Mouse (Mus musculus) frontal cortex, postnatal 25 days (tissue): ENCODE measurements around the gene Itgb7.
"Not testable (repeated sequence)": the region's sequence is repeated elsewhere in the genome, so short reads cannot be mapped to it uniquely, and the experiment has no call there.

ENCODE experiments used
- DNase-seq, 2 experiments: peaks; one replicate each; pipeline ENCODE4 v3.0.0; 2022; ENCODE audit warnings: low spot score in 2 of 2

Itgb7 gene

DNA sequence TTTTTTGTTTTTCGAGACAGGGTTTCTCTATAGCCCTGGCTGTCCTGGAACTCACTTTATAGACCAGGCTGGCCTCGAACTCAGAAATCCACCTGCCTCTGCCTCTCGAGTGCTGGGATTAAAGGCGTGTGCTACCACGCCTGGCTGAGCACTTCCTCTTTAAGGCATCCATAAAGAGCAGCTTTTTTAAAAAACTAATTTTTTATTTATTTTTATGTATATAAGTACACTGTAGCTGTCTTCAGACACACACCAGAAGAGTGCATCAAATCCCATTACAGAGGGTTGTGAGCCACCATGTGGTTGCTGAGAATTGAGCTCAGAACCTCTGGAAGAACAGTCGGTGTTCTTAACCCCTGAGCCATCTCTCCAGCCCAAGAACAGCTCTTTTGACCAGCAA, 6.1 kb downstream of the Itgb7 start:
- not testable (repeated sequence) for DNase-seq

DNA sequence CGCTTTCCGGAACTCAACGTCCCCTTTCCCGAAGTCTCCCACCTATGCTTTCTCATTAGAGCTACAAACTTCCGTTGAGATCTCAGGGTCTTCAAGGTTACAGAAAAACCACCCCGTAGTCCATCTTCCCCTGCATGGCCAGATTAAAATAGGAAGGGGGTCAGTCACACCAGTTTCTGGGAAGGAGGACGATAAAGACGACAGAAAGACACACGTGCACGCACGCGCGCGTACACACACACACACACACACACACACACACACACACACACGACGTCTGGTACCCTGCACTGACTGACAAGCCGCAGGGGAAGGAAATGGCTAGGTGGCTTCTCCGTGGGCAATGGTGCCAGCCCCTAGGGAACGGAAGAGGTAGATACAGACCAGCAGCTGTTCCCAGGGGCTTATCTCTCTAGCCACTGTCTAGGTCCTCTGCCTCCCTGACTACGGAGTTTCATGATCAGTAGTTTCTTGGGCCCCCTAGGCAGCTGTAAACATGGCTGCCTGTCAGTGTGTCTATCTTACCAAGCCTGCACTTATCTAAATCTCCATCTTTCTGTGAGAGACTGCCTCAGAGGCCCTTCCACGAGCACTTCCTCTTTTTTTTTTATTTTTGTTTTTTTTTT, 6.6 kb downstream of the Itgb7 start:
- DNase-seq, result no peak

DNA sequence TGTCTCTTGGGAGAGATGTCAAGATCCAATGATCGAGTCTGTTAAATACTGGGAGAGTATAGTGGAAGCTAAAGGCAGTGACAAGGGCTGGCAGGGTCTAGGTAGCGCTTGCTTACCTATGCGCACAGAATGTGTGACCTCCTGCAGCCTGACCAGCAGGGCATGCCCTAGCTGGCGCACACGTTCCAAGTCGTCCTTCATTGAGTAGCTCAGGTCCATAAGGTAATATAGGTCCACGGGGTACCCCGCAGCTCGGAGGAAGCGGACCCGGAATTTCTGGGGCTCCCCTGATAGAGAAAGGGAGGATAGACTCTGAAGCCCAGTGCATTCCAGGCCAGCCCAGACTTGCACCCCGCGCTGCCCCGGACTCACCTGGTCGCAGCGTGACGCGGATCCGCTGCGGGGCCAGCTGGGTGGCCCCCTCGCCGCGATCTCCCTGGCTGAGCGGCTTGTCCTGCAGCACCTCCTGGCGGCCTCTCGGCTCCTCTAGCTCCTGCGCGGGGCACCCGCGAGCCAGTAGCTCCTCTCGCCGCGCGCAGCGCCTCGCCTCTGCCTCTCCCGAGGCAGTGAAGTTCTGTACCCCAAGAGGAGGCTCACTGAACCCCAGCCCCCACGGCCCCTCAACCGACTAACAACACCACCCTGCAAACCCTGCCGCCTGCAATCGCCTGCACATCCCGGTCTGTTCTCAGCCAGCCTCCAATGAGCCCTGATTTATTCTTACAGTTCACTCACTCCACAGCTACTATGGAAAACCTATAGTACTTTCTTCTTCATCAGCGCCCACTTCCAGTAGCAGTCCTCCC, 7.4 kb downstream of the Itgb7 start:
- DNase-seq, result peak; percentile 59 to 65

DNA sequence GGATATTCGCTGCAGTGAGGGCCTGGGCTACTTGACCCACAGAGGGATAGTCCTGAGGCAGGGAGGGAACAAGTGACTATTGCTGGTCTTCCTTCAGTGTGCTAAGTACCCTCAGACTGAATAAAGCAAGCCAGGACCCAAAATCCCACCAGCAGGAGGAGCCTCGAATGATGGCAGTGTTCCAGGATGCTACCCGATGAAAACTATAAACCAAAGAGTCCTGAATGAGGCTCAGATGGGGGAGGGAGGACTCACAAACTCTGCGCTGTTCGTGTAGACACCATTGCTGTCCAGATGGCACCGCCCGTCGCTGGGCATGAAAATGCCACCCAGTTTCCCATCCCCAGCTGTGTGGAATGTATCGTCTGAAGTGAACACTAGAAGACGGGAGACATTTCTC, 9.4 kb downstream of the Itgb7 start:
- no peak for DNase-seq

DNA sequence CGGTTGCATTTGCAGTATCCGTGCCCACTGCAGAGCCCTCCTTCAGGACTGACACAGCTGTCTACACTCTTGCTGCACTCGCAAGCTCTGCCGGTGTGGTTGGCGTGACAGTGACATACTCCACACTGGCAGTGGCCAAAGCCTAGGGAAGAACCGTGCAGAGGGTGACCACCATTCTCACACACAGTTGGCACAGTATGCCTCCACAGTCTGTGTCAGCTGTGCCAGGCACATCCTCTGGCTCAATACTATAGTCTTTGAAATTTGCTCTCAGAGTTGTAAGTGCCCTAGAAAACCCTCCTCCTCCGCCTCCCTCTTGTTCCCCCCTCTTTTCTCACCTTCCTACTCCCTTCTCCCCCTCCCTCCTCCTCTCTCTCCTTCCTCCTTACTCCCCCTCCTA, 14.4 kb downstream of the Itgb7 start:
- no peak for DNase-seq

DNA sequence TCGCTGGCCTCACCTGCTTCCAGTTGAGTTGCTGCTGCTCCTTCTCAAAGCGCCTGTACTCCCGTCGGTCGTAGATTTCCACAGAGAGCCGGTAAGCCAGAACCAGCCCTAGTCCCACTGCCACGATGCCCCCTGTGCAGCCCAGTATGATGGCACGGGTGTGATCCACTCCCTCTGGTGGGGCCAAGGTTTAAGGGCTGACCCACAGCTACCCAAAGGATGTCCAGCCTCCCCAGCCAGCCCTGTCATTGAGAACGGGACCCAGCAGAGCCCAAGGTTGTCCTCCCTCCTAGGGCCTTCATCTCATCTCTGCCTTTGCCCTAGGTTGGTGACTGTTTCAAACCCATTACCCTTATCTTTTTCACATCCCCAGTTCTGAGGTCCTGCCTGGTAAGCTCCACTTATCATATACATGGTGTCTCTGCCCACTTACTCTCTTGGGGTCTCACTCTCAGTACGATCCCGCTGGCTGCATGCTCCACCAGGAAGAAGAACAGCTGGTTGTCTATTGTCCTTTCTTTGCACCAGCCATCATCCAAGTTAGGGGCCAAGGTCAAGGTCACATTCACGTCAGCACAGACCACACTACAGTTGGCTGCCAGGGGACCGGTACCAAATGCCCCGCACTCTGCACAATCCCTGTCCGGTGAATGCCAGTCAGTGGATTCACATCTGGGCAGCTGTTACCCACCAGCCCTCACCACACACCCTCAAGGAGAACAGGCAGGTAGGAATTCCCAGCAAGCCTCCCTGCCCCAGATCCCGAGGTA, 15.1 kb downstream of the Itgb7 start:
- DNase-seq, result no peak

DNA sequence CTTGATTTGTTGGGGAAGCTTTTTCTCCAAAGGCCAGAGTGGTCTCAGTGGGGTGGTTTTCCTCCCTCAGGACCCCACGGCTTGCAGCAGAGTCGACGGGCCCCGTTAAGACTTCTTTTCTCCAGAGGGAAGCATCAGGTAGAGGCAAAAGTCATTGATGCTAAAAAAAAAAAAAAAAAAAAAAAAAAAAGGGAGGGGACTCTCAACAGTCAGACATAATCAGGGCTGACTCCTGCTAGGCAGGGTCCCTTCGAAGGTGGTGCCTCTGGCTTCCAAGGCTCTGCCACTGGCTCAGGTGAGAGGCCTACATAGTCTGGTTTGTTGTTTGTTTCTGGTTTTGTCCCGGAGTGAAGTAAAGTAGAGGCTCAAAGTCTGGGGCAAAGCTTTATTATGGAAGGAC, 16.1 kb downstream of the Itgb7 start:
- no peak for DNase-seq

DNA sequence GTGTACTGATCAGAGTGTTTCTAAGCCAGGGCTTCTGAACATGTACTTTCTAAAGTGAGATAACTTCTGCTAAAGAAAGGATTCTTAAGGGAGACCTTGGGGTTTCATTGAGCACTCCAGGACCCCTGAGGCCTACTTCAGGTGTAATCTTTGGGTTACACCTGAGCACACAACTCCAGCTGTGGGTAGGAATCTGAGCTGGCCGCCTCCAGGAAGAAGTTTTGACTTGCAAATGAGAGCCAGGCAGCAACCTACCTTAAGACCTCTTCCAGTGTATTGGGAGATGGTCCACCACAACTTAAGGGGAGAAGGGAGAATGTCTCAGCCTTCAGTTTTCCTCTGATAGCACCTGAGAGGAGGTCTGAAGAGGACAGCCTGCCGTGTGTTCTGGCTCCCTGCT, 17.6 kb downstream of the Itgb7 start:
- no peak for DNase-seq

DNA sequence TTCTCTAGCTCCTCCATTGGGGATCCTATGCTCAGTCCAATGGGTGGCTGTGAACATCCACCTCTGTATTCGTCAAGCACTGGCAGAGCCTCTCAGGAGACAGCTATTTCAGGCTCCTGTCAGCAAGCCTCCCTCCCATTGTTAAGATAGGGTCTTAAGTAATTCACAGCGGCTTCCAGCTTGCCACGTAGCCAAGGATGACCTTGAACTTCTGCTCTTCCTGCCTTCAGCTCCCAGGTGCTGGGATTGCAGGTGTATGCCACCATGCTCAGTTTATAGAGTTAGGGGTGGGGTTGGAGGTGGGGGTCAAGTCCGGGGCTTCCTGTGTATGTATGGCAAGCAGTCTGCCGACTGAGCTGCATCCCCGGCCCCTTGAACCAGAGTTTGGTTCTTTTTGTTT, 19.8 kb downstream of the Itgb7 start:
- no peak for DNase-seq

DNA sequence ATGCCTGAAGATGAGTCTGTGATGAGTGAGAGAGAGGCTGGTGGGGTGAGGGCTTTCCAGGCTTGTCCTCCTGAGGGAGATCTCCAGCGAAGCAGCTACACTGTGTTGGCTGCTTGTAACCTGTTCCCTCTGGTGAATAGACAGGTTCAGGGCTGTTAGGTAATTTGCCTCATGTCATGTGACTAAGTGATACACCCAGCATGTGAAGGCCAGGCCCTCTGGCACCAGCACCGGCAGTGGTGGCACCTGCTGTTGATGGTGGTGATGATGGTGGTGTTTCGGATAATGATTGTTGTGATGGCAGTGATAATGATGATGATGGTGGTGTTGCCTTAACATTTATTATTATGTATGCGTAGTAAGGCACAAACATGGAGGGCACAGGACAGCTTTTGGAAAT, 20.9 kb downstream of the Itgb7 start:
- no peak for DNase-seq

DNA sequence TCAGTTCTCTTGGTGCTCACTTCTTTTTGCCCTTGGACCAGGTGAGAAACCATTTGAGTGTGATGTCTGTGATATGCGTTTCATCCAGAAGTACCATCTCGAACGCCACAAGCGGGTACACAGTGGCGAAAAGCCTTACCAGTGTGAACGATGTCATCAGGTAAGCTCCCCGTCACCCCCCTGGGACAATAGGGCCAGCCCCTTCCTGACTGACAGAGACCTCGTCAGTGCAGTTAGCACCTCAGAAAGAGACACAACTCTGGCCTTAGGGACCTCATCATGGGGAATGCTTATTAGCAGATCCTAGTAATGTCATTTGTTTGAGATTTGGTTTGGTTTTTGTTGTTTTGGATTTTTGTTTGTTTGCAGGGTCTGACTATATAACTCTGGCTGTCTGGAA, 22.6 kb downstream of the Itgb7 start:
- DNase-seq, result no peak

DNA sequence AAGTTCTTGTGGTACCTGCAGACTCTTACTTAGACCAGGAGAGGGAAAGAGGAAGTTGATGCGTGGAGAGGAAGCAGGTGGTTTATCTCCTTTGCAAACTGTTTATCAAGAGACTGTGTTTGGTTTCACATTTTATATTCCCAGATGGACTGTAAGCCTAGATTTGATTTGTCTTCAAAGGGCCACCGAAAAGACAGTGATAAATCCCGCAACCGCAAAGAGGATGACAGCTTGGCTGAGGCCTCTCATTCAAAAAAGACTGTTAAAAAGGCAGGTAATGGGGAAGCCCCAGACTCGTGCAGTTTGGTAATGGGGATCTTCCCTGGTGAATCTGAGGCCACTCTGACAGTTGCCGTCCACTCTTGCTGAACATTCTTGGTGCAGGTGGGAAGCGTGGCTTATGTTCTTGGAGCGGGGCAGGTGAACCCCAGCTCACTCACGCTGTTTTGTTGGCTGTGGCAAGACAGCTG, 23.6 kb downstream of the Itgb7 start:
- DNase-seq, result no peak

DNA sequence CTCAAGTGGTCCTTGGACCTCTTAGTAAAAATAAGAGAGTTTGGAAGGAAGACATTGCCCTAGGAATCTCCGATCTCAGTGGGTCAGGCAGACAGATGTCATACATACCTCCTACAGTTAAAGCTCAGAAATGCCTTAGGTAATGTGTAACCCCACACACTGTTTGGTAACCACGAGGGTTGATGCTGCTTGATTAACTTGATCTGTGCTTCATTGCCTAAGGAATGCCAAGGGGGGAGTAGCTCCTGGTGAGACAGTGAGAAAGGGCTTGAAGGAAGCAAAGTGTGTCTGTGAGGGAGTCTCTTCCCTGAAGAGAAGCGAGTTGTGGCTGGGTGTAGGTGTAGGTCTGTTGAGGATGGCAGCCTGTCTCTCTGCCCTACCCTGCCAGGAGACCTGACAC, 24.4 kb downstream of the Itgb7 start:
- no peak for DNase-seq

DNA sequence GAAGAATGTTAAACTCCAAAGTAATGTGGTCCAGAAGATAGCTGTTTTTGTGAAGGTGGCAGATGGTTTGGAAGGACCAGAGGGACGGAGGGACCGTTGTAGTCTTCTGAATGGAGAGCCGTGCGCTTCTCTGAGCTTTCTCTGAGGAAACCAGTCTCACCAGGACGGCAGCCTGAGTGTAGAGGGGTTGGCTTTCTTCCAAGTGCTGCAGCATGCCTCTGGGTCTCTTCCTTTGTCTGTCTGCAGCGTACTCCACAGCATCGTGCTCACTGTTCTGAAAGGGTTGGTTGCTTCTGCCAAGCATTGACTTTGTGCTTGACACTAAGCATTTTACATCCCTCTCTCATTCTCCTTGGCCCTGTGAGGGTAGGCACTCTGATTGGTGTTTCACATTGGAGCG, 26.0 kb downstream of the Itgb7 start:
- DNase-seq, result no peak

DNA sequence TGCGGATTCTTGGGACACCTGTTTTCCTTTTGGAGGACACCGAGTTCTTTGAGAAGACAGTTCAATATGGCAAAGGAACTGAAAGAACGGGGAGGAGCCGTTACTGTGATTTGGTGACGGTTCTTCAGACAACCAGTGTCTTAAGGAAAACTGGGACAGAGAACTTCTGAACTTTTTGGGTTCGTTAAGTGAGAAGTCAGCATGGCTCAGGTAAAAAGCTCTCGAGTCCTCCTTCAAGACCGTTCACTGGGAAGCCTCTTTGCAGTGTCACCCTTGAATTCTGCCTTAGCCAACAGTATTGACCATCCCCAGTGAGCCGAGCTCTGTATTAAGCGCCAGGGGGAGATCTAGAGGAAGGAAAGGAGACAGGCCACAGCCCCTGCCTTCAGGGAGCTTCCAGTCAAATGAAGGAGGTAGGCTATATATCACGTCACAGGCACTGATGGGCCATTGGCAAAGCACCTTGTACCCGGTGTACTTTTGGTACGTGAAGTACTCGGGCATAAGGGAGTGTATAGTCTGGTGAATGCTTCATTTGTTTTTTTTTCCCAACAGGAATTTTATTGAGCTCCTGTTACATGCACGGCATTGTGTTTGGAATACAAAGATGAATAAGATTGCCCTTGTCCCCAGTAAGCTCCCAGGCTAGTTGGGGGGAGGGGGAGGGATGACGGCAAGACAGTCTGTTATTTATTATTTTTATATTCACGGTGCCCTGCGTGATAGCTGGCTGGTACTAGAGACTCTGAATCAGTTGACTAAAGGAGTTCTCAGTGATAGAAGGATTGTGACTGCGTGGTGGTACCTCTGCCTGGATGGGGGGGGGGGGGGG, 26.9 kb downstream of the Itgb7 start, which contains the start of gene Csad:
Gene Csad, minus strand, starts transcription at position 51 of the 832 bp plus-strand sequence.
- DNase-seq, result no peak

DNA sequence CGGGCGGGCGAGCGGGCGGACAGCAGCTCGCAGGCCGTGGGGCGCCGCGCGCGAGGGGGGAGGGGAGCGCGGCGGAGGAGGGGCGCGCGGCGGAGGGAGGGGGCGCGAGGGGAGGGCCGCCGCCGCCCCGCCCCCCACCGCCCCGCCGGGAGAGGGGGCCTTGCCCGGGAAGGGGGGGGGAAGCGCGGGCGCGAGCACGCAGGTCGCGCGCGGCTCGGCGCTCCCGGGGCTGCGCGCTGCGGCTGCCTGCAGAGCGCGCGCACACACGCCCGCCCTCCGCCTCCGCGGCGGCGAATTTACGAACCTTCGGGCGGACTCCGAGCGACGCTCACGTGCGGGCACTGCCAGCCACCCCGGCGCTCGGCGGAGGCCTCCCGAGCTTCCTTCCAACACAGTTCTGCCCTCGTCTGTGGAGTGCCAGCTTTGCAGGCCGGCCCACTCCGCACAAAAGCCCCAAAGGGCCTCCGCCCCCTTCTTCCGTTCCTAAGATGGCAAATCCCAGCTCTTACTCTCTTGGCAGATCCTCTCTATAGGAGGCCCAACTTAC, 27.8 kb downstream of the Itgb7 start:
- DNase-seq, result peak; percentile 29 to 63

DNA sequence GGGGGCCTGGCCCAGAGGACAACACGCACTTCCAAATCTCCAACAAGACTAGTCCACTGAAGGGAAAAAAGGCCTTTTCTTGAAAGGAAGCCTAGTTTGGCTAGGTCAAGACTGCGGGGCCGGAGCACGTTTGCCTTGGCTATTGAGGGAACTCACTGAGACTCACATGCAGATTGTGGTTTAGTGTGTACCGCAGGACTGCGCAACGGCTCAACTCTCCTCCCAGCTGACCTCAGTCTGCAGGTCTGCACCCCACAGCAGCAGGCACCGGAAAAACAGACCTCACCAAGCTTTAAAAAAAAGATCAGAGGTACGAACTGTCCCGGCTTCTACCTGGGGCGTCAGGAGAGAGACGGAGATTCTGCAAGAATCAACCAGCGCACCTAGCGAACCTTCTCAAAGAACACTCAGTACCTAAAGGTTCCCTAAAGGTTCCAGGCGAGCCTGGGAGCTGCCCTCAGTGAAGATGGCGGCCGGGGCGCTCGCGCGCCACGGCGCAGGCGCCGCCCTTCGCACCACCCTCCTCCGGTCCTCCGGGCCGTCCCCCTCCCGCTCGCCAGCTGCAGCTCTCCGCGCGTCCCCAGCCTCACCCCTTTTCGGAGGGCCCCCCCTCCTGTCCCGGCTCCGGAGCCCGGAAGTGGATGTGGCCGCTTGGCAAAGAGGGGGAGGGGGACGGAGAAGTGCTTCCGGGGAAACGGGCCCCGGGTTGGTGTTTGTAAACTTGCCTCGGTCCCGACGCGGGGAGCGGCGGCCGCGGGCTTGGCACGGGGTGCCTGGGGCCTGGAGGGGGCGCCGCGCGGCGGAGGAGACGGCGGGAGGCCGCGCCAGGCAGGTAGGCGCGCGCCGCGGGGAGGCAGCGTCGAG, 28.5 kb downstream of the Itgb7 start, which contains the start of gene Zfp740:
Gene Zfp740, plus strand, starts transcription at position 279 of the 864 bp plus-strand sequence.
- peak; percentile 70 to 89 for DNase-seq

DNA sequence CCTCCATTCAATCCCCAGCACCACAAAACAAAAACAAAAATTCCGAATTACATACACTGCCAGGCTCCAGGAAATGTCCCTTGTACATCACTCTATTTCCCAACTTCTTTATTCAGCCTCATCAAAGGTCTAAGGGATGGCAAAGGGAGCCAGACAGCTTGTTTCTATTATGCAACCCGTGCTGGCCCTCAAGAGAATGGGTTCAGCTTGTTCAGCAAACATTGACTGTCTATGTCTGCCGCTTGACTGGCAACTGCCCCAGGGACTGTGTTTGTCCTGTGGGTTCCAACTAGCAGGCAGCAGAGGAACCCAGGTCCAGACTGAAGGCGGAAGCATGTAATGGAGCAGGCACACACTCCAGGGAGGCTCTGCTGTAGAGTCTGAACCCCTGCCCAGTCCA, 32.9 kb downstream of the Itgb7 start:
- DNase-seq, result no peak

DNA sequence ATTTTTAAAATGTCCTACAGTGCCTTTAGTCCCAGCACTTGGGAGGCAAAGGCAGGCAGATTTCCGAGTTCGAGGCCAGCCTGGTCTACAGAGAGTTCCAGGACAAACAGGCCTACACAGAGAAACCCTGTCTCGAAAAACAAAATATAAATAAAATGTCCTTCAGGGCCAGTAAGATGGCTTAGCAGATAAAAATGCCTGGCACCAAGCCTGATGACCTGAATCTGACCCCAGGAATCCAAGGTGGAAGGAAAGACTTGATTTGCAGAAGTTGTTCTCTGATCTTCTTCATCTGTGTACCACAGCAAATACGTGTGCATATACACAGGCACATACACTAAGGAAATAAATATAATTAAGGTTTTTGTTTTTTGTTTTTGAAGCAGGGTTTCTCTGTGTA, 36.4 kb downstream of the Itgb7 start:
- DNase-seq, result no peak

DNA sequence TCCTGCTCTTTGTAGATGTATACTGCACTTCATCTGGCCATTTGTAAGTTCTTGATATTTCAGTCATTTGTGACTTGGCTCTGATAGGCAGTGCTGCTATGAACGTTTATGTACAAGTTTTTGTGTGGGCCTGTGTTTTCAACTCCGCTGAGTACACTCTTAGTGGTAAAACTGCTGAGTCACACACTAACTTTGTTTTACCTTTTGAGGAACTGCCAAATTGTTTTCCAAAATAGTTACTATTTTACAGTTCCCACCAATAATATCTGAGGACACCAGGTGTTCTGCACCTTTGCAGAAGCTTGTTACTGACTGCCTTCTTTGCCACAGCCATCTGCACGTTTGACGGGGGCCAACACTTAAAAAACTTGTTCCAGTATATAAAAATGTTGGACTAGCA, 37.3 kb downstream of the Itgb7 start:
- DNase-seq, result no peak
